ENCODE assay signal across 16 mouse cellular contexts in the genomic region with DNA sequence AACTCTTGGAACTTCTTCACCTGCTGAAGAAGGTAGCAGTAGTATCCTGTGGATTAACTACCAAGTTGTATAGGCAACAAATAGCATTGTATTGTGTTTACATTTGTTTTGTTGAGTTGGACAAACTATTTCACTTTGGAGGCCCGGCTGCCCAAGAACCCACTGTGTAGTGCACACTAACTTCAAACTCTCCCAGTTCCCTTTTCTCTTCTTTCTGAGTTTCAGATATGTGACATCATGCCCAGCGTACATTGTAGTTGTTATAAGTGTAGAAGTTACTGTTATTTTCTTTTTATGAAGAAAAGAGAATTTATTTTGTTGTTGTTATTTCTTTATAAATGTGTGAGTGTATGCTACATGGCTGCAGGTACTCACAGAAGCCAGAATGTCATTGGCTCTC.
DNase-seq lines count a peak whose midpoint lies in the region; TF ChIP-seq lines count a peak whose summit lies in the region.
"Had no signal": no experiment of that assay in that cellular context is flagged by ENCODE, and none has a peak within 500 bp of the region (broad histone marks: within the 10 kb centered on the region; RNA-seq: fewer than 3 reads in every experiment).

No protein-coding gene starts in this region.

- peak; percentile 71 for TF ChIP-seq EP300 in CH12.LX (IDR thresholded peaks at IDR 0.05; ENCODE audit: low read length)

- H3K79me2 ChIP-seq in CH12.LX (replicated peaks; ENCODE audit: control insufficient read depth, extremely low read depth, insufficient read depth, poor library complexity, severe bottlenecking), result no peaks in the 10 kb centered on the region

- H3K4me3 ChIP-seq in CH12.LX (replicated peaks in 1 of 3; ENCODE audit: low read depth in 2 of 3, low read length in 2 of 3, poor library complexity in 1 of 3), result no peak overlapping the region

- dilution Hi-C loops in CH12.LX (cut with MboI; ENCODE audit: extremely low pct_ligation_motif_present, extremely low pct_unique_long_range_greater_than_20kb, low sequenced_read_pairs), result no loop called here

- H3K36me3 ChIP-seq in CH12.LX (replicated peaks in 1 of 2; ENCODE audit: control insufficient read depth in 1 of 2, insufficient read depth in 1 of 2, low read length in 1 of 2), result no peaks in the 10 kb centered on the region
- H3K36me3 ChIP-seq: G1E had no signal

- TF ChIP-seq CTCF in CH12.LX (conservative IDR thresholded peaks at IDR 0.05 in 1 of 2, IDR thresholded peaks at IDR 0.05 in 1 of 2; ENCODE audit: low read depth in 2 of 2, low read length in 2 of 2), result no peak

- H3K4me1 ChIP-seq in CH12.LX (ENCODE audit: control insufficient read depth in 1 of 2, insufficient read depth in 2 of 2), result no peaks in the 10 kb centered on the region

- no peak overlapping the region for H3K9ac ChIP-seq in CH12.LX (ENCODE audit: insufficient read depth, low read depth)

- no peak overlapping the region for H3K4me2 ChIP-seq in CH12.LX (ENCODE audit: insufficient read depth, low read depth, poor library complexity, severe bottlenecking)

- in situ Hi-C loops in CH12.LX (cut with MboI; ENCODE audit: low pct_ligation_motif_present, low pct_unique_long_range_greater_than_20kb, low sequenced_read_pairs), result no loop called here

- H3K27ac ChIP-seq in CH12.LX (ENCODE audit: insufficient read depth, low read depth), result no peak overlapping the region

- no peak for TF ChIP-seq POLR2A in CH12.LX (IDR thresholded peaks at IDR 0.05; ENCODE audit: low read depth, low read length)

- TF ChIP-seq RAD21 in CH12.LX (IDR thresholded peaks at IDR 0.05; ENCODE audit: low read depth, low read length), result no peak

- DNase-seq in CH12.LX (ENCODE audit: extremely low read depth), result no peak
- no peak for DNase-seq in right cerebral cortex, postnatal 10 days (ENCODE audit: low spot score in 2 of 2)
- DNase-seq: adrenal gland, adult 2 months; adrenal gland, adult 8-10 months; adrenal gland, postnatal 10 days; adrenal gland, postnatal 14 days; adrenal gland, postnatal 25 days; adrenal gland, postnatal 36 days; B cell, adult 2 months; cerebellum, adult 11 months; cerebellum, adult 11-12 months; cerebellum, adult 18-20 months; cerebellum, adult 2 months; cerebellum, adult 8-10 months had no signal

- no peaks in the 10 kb centered on the region for H3K27me3 ChIP-seq in CH12.LX (replicated peaks)
- H3K27me3 ChIP-seq: Patski had no signal

- H3K9me3 ChIP-seq in CH12.LX (replicated peaks; ENCODE audit: low read length), result peaks cover 17% of the 10 kb centered on the region
- H3K9me3 ChIP-seq: G1E had no signal

TF ChIP-seq in CH12.LX, 34 proteins besides CTCF, POLR2A, EP300 and RAD21:
- TF ChIP-seq JUND (conservative IDR thresholded peaks at IDR 0.05; ENCODE audit: low read depth, low read length) (0 out of 2 replicates have a peak, but pooled peaks have one; percentile 10), MEF2A (IDR thresholded peaks at IDR 0.05; ENCODE audit: borderline replicate concordance, low read depth, low read length) (no peak), ELF1 (IDR thresholded peaks at IDR 0.05; ENCODE audit: low read depth, low read length) (no peak), USF2 (conservative IDR thresholded peaks at IDR 0.05; ENCODE audit: low read depth, low read length) (no peak), UBTF (IDR thresholded peaks at IDR 0.05; ENCODE audit: low read depth, low read length) (no peak), CHD2 (IDR thresholded peaks at IDR 0.05; ENCODE audit: low read length) (no peak), E2F4 (IDR thresholded peaks at IDR 0.05; ENCODE audit: insufficient replicate concordance, low read depth, low read length) (no peak), ZMIZ1 (IDR thresholded peaks at IDR 0.05; ENCODE audit: low read depth, low read length) (no peak), CHD1 (IDR thresholded peaks at IDR 0.05; ENCODE audit: low read depth, low read length) (no peak), TBP (conservative IDR thresholded peaks at IDR 0.05; ENCODE audit: low read depth, low read length) (no peak), JUN (IDR thresholded peaks at IDR 0.05; ENCODE audit: insufficient read depth, low read depth, low read length) (peak; percentile 52; the same call in 1 of the 2 replicates), ZKSCAN1 (IDR thresholded peaks at IDR 0.05; ENCODE audit: borderline replicate concordance, low read depth, low read length) (no peak), MYC (IDR thresholded peaks at IDR 0.05; ENCODE audit: low read depth, low read length) (no peak), NRF1 (IDR thresholded peaks at IDR 0.05; ENCODE audit: low read depth, low read length) (no peak), IRF4 (IDR thresholded peaks at IDR 0.05; ENCODE audit: low read depth, low read length) (peak; percentile 91), ETS1 (conservative IDR thresholded peaks at IDR 0.05; ENCODE audit: low read depth, low read length) (no peak), HCFC1 (IDR thresholded peaks at IDR 0.05; ENCODE audit: low read depth, low read length) (no peak), ZC3H11A (IDR thresholded peaks at IDR 0.05; ENCODE audit: low read depth, low read length) (no peak), KAT2A (IDR thresholded peaks at IDR 0.05; ENCODE audit: insufficient replicate concordance, low read length) (no peak)
